Mouse (Mus musculus): ENCODE data around the gene Rab29. TPM values are rescaled to one million over a fixed set of nuclear protein-coding genes. Genes with fewer than 3 reads are reported as not detected.
A peak's percentile ranks its signal among the peaks of the same experiment; 100 is the strongest.

Gene Rab29
- total RNA-seq, 2 experiments from 2014 or later: 11.9 to 13.7 TPM

DNA sequence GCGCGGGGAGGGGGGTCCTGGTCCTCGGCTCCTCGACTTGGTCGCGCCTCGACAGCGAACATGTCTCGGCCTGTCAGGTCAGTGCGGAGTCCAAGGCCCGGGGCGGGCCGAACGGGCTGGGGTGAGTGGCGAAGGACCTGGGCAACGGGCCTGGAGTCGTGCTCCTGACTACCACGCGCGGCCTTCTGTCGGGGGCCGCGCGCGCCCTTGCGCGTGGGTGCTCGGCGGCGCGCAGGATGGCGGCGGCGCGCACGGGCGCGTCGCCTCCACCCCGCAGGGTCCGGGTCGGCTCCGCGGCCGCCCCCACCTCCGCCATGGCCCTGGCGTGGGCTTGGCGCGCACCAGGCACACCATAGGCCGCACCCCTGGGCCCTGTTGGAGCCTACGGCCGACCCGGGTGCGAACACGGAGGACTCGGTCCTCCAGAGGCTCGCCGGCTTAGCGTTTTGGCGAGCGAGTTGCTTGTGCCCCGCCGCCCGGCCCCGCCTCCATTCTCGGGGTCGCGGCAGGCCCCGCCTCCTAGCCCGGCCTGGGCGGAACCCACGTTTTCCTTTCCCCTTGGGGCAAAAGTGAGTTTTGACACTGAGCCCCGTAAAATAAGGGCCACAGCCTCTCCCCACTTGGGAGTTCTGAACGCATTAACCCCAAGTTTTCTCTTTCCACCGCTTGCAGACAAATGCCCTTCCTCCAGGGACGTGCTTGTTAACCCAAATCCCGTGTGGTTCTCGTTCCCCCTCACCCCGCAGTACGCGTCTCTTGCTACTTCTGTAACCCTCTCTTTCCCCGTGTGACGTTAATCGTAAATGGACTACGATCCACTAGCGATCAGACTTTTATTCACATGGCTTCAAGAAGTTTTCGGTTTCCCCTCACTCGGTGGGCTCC is 43.9 kb downstream of the Rab29 start:
- peak; percentile 87 to 89 for DNase-seq
- intact Hi-C loops (cut with DNase I): loop anchor here (2.0 kb wide), 1 partner anchor 70 kb away; no protein-coding TSS in a partner anchor

DNA sequence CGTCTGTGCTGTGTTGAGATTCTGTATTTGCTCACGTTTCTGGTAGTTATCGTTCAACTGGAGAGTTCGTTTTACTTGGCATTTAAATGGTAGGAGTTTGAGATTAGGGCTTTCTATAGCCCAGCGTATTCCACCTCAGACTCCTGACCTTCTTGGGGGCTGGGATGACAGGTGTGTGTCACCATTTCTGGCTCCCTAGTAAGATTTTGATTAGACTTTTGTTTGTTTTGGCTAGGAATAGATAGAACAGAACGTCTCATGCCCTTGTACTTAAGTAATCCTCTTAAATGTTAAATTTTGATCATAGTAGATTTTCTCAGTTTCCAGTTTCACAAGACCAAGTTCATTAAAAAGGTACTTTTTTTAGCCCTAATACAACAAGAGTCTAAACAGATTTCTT is 50.6 kb downstream of the Rab29 start:
- DNase-seq: no peak
- intact Hi-C loops (cut with DNase I): no loop called here

DNA sequence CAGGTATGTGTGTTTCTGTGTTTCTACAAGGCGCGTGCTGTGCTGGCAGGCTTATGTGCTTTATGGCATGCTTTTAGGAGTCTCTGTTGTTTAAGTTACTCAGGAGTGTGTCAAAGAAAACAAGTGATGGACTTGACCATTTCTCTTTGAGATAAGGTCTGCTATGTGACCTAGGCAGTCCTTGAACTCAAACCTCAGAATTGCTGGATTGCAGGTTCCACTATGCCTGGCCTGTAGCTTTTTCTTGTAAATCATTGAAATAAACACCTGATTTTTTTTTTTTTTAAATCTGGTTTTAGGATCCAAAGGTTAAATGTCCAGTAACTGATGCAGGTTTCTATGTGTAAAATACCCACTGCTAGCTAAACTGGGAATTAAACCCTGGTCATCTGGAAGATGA is 52.0 kb downstream of the Rab29 start:
- intact Hi-C loops (cut with DNase I): no loop called here
- no peak for DNase-seq

DNA sequence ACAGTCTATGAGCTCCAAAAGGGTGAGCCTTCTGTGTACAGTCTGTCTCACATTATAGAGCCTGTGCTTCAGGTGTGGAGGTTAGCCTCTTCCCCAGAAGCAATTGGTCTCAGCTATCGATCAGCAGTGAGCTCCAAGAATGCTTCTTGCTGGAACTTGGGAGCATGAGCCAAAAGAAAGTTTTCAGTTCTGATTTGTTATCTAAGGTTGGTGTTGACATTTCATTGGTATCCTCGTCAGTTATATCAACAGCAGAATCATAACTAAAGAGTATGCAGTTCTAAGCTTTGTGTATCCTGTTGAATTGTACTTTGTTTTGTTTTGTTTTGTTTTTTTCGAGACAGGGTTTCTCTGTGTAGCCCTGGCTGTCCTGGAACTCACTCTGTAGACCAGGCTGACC is 55.1 kb downstream of the Rab29 start:
- DNase-seq: no peak
- intact Hi-C loops (cut with DNase I): no loop called here

Other genes with a start within 250 kb of the Rab29 start
- gene Ctse, start 228.9 kb upstream of the Rab29 start, total RNA-seq (2021): 1 to 10 TPM; 2.8 to 2.9 TPM
- 1 to 10 TPM; 4.2 to 4.5 TPM for gene Rab7b, start 178.5 kb upstream of the Rab29 start, total RNA-seq (2021)
- gene Slc26a9, start 123.2 kb upstream of the Rab29 start, total RNA-seq (2021): not detected
- 1 to 10 TPM; 4.4 TPM for gene Pm20d1, start 69.8 kb upstream of the Rab29 start, total RNA-seq (2021)
- 10 to 100 TPM; 35.7 to 49.1 TPM for gene Slc41a1, start 39.7 kb upstream of the Rab29 start, total RNA-seq (2021)
- 10 to 100 TPM; 60.8 to 63.9 TPM for gene Nucks1, start 43.3 kb downstream of the Rab29 start, total RNA-seq (2021)
- 1 to 10 TPM; 6.1 to 8.2 TPM for gene Slc45a3, start 95.7 kb downstream of the Rab29 start, total RNA-seq (2021)
- gene Elk4, start 140.4 kb downstream of the Rab29 start, total RNA-seq (2021): 100 to 1,000 TPM; 105 to 111 TPM
- gene Mfsd4a, start 200.8 kb downstream of the Rab29 start, total RNA-seq (2021): 1 to 10 TPM; 1.2 to 1.4 TPM

Data from heart, postnatal 14 days (tissue).